Mouse (Mus musculus) bone marrow macrophage, adult 2 months (primary cell): Measurements from ENCODE around the gene Dffb.

ENCODE experiments used
- CTCF ChIP-seq: IDR thresholded peaks from 2 replicates; pipeline ENCODE4 v1.5.1; 2012; ENCODE audit warnings: low read depth, mild to moderate bottlenecking, low read length, moderate library complexity
- POLR2A ChIP-seq: IDR thresholded peaks from 2 replicates; pipeline ENCODE4 v1.6.1; 2012; ENCODE audit warnings: mild to moderate bottlenecking, low read depth, low read length, borderline replicate concordance

GRCm38 (mm10) chr4:153929921-153930320 is 45.0 kb downstream of the Dffb start:
- TF ChIP-seq POLR2A = no peak
- TF ChIP-seq CTCF = no peak
